Mouse (Mus musculus) stomach, postnatal 0 days (tissue): ENCODE results near the gene Filip1.

Experiments
- CTCF ChIP-seq: IDR thresholded peaks from 2 replicates; pipeline ENCODE4 v1.5.1; 2016; ENCODE audit warnings: antibody characterized with exemption, low read depth, mild to moderate bottlenecking, moderate library complexity
- EP300 ChIP-seq: optimal IDR thresholded peaks from 2 replicates; pipeline ENCODE3; 2016; ENCODE audit warnings: antibody characterized with exemption

DNA sequence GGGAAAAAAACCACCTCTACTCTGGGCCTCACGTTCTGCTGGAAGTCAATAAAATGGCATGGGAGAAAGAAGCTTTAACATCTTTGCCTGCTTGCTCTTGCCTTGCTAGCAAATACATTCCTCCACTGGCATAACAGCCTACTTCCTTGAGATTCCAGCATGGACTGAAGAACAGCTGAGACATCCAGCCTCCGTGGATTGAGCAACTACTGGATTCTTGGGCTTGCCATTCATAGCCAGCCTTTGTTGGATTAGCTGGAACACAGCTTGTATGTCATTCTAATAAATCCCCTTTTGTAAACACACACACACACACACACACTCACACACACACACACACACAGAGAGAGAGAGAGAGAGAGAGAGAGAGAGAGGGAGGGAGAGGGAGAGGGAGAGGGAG lies 185.6 kb downstream of the Filip1 start:
- no peak for TF ChIP-seq CTCF
- TF ChIP-seq EP300: no peak
